Mouse (Mus musculus): ENCODE data around the gene D030056L22Rik. TPM values are rescaled to one million over a fixed set of nuclear protein-coding genes. Genes with fewer than 3 reads are reported as not detected.

Gene D030056L22Rik
- polyA plus RNA-seq, 1 experiment from 2014 or later: 21.9 TPM

DNA sequence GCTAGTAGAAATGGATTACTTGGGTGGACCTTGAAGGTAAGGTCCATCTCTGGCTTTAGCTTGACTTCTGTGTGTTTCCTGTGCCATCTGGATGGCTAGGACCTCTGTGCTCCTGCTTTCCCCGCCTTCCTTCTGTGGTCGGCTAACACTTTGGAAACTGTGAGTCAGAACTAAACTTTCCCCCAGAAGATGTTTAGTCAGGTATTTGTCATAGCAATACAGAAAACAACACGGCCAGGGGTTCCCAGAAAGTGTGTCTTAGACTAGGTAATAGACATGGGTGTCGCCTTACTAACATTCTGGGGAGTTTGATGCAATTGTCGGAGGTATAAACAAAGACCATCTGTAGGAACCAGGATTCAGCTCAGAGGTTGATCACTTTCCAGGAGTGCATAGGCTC is 53.4 kb downstream of the D030056L22Rik start:
- no peak overlapping the region for H3K9ac ChIP-seq
- H3K27ac ChIP-seq (replicated peaks): no peak overlapping the region
- 73% methylated on average over 5 of the region's 5 CpGs for WGBS
- no peak overlapping the region for H3K4me3 ChIP-seq
- no peaks in the 10 kb centered on the region for H3K27me3 ChIP-seq (replicated peaks)
- ATAC-seq (ENCODE audit: extremely low read depth, insufficient number of reproducible peaks, low FRiP score, low TSS enrichment): no peak
- no peaks in the 10 kb centered on the region for H3K9me3 ChIP-seq
- H3K4me2 ChIP-seq: no peak overlapping the region
- H3K4me1 ChIP-seq: no peaks in the 10 kb centered on the region
- no peaks in the 10 kb centered on the region for H3K36me3 ChIP-seq

Other genes starting within 250 kb of the D030056L22Rik start
- gene Ostf1, start 81.4 kb upstream of the D030056L22Rik start, polyA plus RNA-seq (2015; fragmentation: Nextera tagmentation; extraction: Ambion mirVana): 66.5 and 75.0 TPM in 2 replicates
- gene Nmrk1, start 81.2 kb upstream of the D030056L22Rik start, polyA plus RNA-seq (2015; fragmentation: Nextera tagmentation; extraction: Ambion mirVana): 6.3 and 7.7 TPM in 2 replicates
- 21.0 and 22.2 TPM in 2 replicates for gene Carnmt1, start 42.4 kb upstream of the D030056L22Rik start, polyA plus RNA-seq (2015; fragmentation: Nextera tagmentation; extraction: Ambion mirVana)
- 0.06 and 0.16 TPM in 2 replicates for gene Trpm6, start 36.8 kb downstream of the D030056L22Rik start, polyA plus RNA-seq (2015; fragmentation: Nextera tagmentation; extraction: Ambion mirVana)

All from heart, embryonic 13.5 days (tissue).